Mouse (Mus musculus) monocyte, adult 2 months (primary cell): ENCODE measurements around the gene Sh3rf3.

Source experiments
- DNase-seq, 2 experiments: peaks; one replicate each; pipeline ENCODE4 v3.0.0; 2022; ENCODE audit warnings: low spot score in 2 of 2, low read depth in 1 of 2

Gene Sh3rf3

GRCm38 (mm10) chr10:58979320-58979959 lies 166.3 kb downstream of the Sh3rf3 start:
- no peak for DNase-seq

GRCm38 (mm10) chr10:58981674-58982329 lies 168.6 kb downstream of the Sh3rf3 start:
- no peak for DNase-seq

DNA sequence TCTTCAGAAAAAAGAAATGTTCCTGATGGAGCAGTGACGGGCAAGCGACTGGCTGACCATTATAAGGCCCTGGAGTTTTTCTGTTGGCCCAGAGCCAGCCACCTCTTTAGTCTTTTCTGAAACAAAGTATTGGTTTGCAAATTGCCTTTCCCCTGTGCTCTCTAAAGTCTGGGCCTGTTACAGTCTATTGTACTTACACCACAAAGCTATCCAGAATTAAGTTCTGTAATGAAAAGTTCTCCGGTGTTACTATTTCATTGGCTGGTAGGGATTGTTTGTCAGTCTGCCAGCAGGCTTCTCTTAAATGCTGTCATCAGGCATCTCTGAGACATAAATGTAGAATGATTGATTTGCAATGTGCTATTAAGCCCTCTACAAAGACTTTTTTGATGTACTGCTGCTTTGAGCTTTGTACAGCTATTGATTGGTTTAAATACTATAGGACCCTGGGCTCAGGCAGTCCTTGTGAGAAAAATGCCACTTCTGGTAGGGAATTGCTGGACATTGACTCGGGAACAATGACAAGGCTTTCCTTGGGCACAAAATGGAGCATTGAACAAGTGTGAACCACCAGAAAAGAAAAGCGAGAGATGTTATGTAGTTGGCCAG lies 169.5 kb downstream of the Sh3rf3 start:
- DNase-seq: no peak

- DNase-seq: no peak
Measured at GRCm38 (mm10) chr10:58991611-58992010, 178.5 kb downstream of the Sh3rf3 start.

GRCm38 (mm10) chr10:58994726-58995125 lies 181.6 kb downstream of the Sh3rf3 start:
- no peak for DNase-seq

DNA sequence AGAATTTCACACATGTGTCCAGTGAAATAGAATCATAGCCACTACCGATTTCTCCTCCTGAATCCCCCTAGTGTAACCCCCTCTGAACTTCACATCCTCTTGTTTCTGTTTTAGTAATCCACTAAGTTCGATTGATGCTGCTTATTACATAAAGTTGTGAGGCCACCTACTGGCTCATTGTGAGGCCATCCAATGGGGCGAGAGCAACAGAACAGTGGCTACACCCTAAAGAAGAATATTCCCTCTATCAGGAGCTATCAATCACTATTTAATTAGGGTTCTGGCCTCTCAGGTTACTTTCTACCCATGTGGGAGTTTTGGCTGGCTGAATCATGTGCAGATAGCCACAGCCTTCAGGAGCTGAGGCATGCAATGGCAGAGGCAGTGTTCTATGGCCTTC lies 182.0 kb downstream of the Sh3rf3 start:
- no peak for DNase-seq

DNA sequence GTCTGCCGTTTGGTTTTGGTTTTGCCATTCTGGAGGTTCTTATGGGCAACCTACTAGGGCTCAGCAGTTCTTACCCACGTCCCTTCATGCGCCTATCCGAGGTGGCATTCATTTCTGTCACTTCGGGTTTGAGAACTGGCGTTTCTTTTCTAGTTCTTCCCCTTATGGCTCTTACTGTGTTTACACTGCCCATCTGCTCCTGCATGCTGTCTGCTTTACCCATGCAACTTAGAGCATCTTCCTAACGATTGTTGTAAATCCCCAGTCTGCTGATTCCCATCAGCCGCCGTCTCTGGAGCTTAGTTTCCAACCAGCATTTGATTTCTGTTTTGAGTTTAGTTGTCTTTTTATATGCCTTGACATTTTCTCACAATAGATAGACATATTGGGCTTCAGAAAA lies 189.2 kb downstream of the Sh3rf3 start:
- no peak for DNase-seq

- DNase-seq: no peak
Measured at GRCm38 (mm10) chr10:59011415-59011814, 198.3 kb downstream of the Sh3rf3 start.

DNA sequence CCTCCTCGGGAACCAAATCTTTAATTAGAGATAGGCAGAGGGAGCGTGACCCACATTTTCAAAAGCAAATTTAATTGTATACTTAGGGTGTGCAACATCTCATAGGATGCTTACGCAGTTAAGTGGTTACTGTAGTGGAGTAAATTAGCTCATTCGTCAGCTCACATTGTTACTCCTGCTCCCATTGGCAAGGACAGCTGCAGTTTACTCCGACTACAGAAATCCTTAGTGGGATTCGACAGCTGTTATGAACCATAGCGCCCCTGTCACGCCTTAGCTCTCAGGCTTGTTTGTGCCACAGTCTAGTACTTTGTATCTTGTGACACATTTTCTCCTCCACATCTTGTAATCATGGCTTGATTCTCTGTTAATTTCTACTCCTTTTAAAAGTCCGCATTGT lies 200.5 kb downstream of the Sh3rf3 start:
- no peak for DNase-seq

DNA sequence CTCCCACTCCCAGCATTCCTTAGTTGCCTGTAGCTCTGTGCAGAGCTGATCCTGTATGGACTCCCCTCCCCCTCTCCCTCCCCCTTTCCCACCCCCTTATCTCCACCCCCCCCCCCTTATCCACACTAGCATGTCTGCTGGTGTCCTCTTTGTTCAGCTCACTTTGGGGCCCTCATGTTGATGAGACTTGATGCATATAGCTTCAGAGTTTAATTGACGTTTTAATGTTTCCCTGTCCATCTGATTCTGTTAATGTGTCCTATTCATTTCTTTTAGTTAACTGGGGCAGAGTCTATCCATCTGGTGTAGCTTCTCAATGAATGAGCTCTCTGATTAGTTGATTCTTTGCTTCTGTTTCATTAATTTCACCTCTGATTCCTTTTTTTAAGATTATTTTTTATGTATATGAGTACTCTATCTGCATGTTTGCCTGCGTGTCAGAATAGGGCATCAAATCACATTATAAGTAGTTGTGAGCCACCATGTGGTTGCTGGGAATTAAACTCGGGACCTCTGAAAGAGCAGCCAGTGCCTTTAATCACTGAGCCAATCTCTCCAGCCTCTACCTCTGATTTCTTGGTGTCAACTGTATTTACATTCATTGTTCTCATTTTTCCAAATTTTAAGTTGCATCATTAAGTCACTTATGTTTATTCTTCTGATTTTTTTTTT lies 206.3 kb downstream of the Sh3rf3 start:
- no peak for DNase-seq

DNA sequence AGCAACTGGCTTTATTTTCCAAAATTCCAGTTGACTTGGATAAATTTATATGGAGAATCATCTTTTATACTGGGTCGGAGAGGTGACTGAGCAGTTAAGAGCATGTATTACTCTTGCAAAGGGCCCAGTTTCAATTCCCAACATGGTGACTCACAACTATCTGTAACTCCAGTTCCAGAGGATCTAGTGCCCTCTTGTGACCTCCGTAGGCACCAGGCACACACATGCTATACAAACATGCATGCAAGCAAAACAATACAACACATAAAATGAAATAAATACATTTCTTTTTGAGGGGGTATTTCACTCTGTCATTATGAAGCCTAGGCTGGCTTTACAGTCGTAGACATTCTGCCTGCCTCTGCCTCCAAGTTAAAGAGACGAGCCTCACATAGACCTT lies 237.3 kb downstream of the Sh3rf3 start:
- no peak for DNase-seq

DNA sequence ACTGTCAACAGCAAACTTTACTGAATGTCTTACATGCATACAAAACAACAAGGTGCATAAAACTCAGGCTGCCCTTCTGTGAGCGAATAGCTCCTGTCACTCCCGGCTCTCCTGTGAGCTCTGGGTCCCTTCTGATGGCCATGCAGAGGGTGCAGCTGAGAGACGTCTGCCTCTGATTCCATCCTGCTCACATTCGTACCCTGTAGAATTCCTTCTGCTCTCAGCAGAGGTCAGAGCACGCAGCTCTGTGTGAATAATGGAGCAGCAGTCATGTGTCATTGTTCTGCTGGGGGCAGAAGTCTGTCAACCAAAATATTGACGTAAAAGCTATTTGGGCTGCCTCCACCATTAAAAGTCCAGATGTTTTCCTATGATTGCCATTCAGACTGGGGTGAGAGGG lies 243.1 kb downstream of the Sh3rf3 start:
- DNase-seq: no peak

DNA sequence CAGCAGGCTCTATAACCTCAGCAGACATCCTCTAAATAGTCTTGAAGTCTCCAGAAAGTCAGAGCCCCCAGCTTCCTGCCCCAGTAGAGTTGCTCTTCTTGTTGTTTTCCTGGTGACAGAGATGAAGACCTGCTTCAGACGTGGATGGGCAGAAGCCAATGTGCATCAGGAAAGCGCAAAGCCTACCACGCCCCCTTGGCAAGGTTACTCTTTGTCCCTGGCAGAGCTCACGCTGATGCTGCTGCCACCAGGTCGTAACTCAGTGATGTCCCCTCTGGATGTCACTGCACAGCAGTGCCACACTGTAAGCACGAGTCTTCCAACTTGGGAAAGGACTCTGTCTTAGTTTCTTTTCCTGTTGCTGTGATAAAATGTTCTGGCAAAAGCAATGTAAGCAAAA lies 253.6 kb downstream of the Sh3rf3 start:
- DNase-seq: no peak

DNA sequence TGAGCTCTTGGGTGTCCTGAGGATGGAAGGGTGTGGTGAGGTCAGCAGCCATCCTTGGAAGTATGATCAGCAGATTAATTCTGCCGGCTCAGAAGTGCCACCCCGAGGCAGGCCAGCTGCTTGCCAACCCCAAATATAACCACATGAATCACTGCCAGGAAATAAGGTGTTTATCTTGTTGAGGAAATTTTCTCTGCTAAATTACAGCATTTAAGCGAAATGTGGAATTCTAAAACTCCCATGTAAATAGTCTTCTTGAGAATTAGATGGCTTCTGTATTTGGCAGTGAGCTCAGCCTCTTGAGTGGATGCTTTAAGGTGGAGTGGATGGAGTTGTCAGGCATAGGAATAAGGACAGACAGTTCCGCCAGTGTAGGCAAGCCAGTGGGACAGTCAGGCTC lies 259.7 kb downstream of the Sh3rf3 start:
- no peak for DNase-seq

DNA sequence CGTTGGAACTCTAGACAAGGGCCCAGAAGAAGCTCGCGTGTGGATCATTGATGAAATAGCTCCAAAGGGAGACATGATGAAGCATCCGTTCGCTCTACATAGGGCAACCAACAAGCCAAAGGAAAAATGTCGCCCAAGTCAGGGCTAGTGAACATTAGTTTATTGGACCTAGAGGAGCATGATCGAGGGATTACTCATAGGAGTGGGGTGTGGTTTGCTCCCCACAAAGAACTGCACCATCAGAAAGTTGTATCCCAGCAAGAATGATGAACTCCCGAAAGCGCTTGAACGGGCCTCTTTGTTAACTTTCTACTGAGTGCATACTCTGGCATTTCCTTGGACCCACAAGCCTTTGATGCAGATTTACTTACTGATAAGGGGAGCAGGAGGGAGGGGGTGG lies 263.5 kb downstream of the Sh3rf3 start:
- DNase-seq: no peak

- DNase-seq: no peak
Measured at GRCm38 (mm10) chr10:59077909-59078308, 264.8 kb downstream of the Sh3rf3 start.

GRCm38 (mm10) chr10:59085604-59086003 lies 272.4 kb downstream of the Sh3rf3 start:
- DNase-seq: no peak

DNA sequence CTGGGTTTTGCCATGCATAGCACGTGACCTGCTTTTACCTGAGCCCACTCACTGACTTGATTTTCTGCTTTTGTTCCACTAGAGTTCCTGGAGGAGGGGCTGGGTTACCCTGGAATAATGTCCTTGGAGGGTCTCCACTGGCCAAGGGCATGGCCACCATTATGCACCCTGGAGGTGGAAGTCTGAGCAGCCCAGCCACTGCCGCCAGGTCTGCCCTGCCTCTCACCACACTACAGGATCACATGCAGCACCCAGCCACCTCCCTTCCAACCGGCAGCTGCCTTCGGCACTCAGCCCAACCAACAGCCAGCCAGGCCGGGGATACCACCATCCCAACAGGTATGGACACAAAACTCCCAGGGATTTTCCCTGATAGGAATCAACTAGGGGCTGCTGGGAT lies 273.4 kb downstream of the Sh3rf3 start:
- DNase-seq: no peak

DNA sequence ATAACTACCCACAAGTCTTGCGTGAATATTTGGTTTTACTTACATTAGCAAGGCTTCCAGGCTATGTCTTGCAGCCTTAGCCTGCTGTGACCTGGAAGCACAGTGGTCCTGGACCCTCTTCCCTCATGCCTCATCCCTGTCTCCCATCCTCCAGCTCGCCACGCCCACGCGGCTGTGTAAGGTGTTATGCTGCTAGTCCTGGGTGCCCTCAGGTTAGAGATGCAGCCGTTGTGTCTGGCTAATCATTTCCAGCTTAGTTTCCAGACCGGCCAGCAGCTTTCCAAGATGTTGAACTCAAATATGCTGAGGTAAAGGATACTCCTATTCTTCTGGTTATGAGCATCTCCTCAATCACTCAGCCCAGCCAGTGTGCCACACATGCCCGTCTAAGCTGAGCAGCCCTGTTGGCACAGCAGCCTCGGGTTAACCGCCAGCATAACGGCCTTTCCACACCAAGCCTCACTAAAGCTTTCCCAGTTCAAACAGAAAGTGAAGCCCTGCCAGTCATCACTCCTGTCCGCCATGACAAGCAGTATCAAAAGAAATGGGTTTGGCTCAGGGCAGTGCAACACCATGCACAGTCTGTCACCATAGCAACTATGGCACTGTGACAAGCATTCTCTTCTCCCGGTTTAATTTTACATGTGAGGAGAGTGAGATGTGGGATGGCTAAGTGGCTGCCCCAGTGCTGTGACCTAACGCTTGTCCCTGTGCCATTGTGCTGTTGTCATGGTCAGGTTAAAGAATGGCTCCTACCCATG lies 276.9 kb downstream of the Sh3rf3 start:
- DNase-seq: no peak

DNA sequence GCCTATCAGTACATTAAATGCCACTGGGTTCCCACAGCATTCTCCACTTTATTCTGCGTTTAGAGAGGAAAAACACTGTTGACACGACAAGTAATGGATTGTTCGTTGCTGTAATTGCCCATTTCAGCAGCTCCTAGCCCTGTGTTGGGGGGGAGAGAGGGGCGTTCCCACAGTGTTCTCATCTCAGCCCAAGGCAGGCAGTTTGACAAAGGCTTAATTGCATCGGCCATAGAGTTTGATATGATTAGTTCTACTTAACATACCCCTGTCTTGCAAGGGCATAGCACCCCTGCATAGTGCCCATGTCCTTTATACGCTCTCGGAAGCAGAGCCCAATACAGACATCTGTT lies 277.4 kb downstream of the Sh3rf3 start:
- DNase-seq: no peak

GRCm38 (mm10) chr10:59091556-59091955 lies 278.4 kb downstream of the Sh3rf3 start:
- no peak for DNase-seq

DNA sequence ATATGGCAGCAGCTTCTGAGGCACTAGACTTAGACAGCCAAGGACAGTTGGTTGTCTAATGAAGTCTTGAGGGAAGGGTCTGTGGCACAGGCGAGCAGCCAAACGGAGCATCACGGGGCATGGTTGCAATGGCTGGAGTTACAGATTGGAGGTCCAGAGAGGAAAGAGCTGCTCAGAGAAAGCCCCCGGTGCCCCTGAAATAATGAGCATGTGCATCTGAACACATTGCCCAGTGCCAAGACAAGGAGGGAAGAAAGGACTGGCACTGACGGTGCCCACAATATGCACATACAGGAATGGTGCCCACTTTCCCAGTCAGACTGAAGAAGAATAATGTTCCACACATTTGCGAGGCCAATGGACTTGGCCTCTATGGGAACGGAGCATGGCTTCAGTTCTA lies 278.8 kb downstream of the Sh3rf3 start:
- DNase-seq: no peak
